Mouse (Mus musculus): ENCODE results near the gene Jak1. TPM values are rescaled to one million over a fixed set of nuclear protein-coding genes. Genes with fewer than 3 reads are reported as not detected.

The Jak1 gene
- polyA plus RNA-seq (2015; fragmentation: Nextera tagmentation; extraction: Ambion mirVana), result 85.2 and 95.6 TPM in 2 replicates

DNA sequence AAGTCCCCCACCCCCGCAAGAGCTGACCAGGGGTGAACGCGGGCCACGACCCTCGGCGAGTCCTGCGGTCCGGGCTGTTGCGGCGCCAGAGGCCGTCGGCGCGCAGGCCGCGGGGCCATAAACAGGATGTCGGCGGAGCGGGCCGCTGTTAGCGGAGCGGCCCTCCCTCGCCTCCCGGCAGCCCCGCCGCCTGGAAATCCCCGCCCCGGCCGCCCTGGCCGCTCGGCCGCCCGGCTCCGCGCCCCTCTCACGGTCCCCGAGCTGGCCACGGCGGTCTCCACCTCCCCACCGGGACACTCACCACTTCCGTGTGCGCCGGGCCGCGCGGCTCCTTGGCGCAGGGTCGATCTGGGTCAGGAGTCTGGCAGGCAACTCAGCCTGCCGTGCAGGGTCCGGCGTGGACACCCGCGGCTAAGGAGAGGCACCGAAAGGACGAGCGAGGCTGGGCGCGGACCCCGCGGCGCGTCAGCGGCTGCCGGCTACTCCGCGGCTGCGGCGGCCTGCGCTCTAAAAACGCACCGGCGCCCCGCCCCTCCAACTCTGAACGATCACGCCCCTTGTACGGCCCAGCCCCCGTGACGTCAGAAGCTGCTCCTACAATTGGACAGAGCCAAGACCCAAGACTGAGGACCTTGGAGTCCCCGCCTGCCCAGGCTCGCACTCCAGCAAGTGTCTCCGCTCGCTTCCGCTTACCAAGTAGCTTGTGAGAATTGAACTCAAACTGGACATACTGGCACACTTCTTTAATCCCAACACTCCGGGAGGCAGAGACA, at the start of gene Jak1:
Gene Jak1, minus strand, starts transcription at position 542 of the 773 bp plus-strand sequence.
- WGBS, result under 1% methylated on average over 71 of the region's 84 CpGs
- Histone ChIP-seq H3K27ac (replicated peaks) (peak within 1 kb of the TSS; percentile 81), H3K9me3 (replicated peaks) (no peaks in the 10 kb centered on the region), H3K27me3 (replicated peaks) (0 out of 2 replicates have a peak, but pooled peaks cover 5% of the 10 kb centered on the region), H3K4me1 (peaks cover 16% of the 10 kb centered on the region), H3K9ac (replicated peaks) (peak within 1 kb of the TSS; percentile 92), H3K4me2 (peak within 1 kb of the TSS; percentile 76), H3K4me3 (replicated peaks) (peak within 1 kb of the TSS; percentile 91), H3K36me3 (no peaks in the 10 kb centered on the region)
- peak; percentile 98 for ATAC-seq (ENCODE audit: low FRiP score)

DNA sequence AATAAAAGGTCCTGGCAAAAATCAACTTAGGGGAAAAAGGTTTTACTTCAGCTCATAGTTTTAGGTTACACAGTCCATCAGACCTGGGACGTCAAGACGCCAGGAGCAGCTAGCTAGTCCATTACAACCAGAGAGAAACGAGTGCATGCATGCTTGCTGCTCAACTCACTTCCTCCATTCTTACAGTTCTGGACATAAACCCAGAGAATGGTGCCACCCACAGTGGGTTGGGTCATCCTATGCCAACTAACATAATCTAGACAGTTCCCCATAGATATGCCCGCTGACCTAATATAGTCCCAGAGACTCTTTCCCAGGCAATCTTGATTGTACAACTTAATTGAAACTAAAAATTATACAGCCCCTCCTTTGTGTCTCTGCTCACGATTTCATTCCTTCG, 47.0 kb upstream of the Jak1 start:
- no peak overlapping the region for H3K9ac ChIP-seq (replicated peaks)
- no peak overlapping the region for H3K27ac ChIP-seq (replicated peaks)
- H3K4me1 ChIP-seq, result no peaks in the 10 kb centered on the region
- 0 out of 2 replicates have a peak, but pooled peaks cover 8% of the 10 kb centered on the region for H3K27me3 ChIP-seq (replicated peaks)
- no peak overlapping the region for H3K4me2 ChIP-seq
- no peak overlapping the region for H3K4me3 ChIP-seq (replicated peaks)
- no peak for ATAC-seq (ENCODE audit: low FRiP score)
- H3K36me3 ChIP-seq, result no peaks in the 10 kb centered on the region
- WGBS, result 83% methylated on average over 6 of the region's 6 CpGs
- no peaks in the 10 kb centered on the region for H3K9me3 ChIP-seq (replicated peaks)

DNA sequence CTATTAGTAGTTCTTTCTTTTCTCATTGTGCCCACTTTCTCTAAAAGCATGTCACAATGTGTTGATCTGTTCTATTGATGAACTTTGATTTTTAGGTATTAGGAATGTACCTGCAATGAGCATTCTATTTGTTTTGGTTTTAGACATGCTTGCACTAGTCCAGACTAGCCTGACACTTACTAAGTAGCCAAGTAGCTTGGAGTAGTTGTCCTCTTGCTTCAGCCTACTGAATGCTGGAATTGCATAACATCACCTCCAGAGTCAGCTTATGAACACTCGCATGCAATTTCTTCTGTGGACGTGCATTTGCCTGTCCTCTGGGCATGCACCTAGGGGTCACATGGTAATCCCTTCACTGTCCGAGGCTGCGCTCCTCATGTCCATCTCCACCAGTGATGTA, 43.1 kb upstream of the Jak1 start:
- H3K4me2 ChIP-seq, result no peak overlapping the region
- WGBS, result 94% methylated on average over 4 of the region's 4 CpGs
- ATAC-seq (ENCODE audit: low FRiP score), result no peak
- H3K36me3 ChIP-seq, result no peaks in the 10 kb centered on the region
- peaks cover 8% of the 10 kb centered on the region; the same call in 1 of the 2 replicates for H3K27me3 ChIP-seq (replicated peaks)
- H3K4me3 ChIP-seq (replicated peaks), result no peak overlapping the region
- peaks cover 8% of the 10 kb centered on the region for H3K4me1 ChIP-seq
- no peak overlapping the region for H3K27ac ChIP-seq (replicated peaks)
- no peak overlapping the region for H3K9ac ChIP-seq (replicated peaks)
- no peaks in the 10 kb centered on the region for H3K9me3 ChIP-seq (replicated peaks)

DNA sequence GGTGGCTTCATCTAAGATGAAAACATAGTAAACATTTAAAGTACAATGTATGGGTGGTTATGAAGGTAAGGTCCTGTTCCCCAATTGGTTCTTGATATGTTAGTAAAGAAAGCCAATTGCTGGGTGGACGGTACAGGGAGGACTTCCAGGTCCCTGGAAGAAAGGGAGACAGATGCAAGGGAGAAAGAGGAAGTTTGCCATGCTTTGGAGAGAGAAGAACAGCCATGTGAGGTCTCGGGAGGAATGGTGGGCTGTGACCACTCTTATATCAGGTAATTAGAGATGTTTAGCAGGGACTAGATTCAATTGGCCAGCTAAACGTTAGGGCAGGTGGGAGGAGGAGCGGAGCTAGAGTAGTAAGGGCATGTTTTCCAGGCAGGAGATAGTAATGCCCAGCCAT, 42.2 kb upstream of the Jak1 start:
- H3K27me3 ChIP-seq (replicated peaks), result peaks cover 8% of the 10 kb centered on the region; the same call in 1 of the 2 replicates
- no peaks in the 10 kb centered on the region for H3K9me3 ChIP-seq (replicated peaks)
- 73% methylated on average over 4 of the region's 4 CpGs for WGBS
- H3K36me3 ChIP-seq, result no peaks in the 10 kb centered on the region
- no peak for ATAC-seq (ENCODE audit: low FRiP score)
- no peak overlapping the region for H3K4me3 ChIP-seq (replicated peaks)
- no peak overlapping the region for H3K9ac ChIP-seq (replicated peaks)
- H3K4me2 ChIP-seq, result no peak overlapping the region
- H3K4me1 ChIP-seq, result peaks cover 8% of the 10 kb centered on the region
- H3K27ac ChIP-seq (replicated peaks), result no peak overlapping the region

DNA sequence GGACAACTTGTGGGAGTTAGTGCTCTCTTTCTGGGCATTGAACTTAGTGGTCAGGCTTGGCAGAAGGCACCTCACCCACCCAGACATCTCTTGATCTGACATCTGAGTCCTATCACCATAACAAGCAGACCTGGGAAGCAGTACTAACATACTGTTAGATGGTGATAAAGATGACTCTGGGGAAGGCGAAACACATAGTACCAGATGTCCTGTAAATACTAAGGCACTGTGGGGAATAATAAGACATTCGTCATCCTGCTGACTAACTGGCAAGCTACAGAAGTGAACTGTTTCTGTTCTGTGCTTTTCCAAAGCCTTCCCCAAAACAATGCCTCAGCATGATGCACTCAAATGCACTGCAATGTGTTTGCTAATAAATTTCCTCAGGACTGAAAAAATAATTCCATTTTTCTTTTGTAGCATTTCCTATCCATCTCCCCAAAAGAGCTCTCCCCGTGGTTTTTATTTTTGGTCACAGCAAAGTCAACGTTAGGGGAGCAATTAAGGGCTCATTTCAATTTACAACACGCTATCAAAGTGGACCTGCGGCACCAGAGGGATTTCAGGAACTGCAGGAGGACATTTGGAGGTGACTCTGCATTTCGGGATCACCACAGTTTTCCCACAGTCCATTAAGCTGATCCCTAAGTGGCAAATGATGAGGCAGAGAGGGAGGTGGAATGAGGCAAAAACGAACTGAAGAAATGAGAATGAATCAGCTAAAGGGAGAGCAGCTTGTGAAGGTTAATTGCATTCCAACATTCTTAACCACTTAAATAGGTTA, 41.2 kb upstream of the Jak1 start:
- Histone ChIP-seq H3K9ac (replicated peaks) (no peak overlapping the region), H3K4me3 (replicated peaks) (no peak overlapping the region), H3K4me1 (peaks cover 8% of the 10 kb centered on the region), H3K27me3 (replicated peaks) (no peaks in the 10 kb centered on the region; the same call in 1 of the 2 replicates), H3K9me3 (replicated peaks) (no peaks in the 10 kb centered on the region), H3K4me2 (0 out of 2 replicates have a peak overlapping the region, but pooled peaks have one; percentile 9), H3K27ac (replicated peaks) (no peak overlapping the region), H3K36me3 (no peaks in the 10 kb centered on the region)
- 10% methylated on average over 8 of the region's 8 CpGs for WGBS
- ATAC-seq (ENCODE audit: low FRiP score), result peak; percentile 53; the same call in 1 of the 2 replicates

DNA sequence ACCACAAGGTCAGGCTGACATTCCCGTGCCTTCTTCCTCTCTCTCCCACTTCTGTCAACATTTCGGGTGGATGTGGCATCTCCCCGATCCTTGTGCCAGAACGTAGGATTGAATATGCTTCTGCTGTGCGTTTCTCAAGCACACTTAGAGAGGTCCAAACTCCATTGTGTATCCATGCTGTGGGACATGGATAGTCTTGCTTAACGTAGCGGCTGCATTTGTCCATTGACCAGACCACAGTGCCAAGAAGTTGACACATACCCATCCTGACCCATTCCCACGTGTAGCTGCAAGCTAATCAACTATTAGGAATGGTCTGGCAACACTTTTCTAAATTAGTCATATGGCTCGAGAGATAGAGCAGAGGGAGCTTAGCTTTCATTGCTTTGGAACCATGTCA, 40.0 kb upstream of the Jak1 start:
- no peaks in the 10 kb centered on the region; the same call in 1 of the 2 replicates for H3K27me3 ChIP-seq (replicated peaks)
- H3K27ac ChIP-seq (replicated peaks), result no peak overlapping the region
- no peak for ATAC-seq (ENCODE audit: low FRiP score)
- WGBS, result 86% methylated on average over 9 of the region's 9 CpGs
- no peaks in the 10 kb centered on the region for H3K9me3 ChIP-seq (replicated peaks)
- peaks cover 8% of the 10 kb centered on the region for H3K4me1 ChIP-seq
- H3K9ac ChIP-seq (replicated peaks), result no peak overlapping the region
- no peak overlapping the region for H3K4me3 ChIP-seq (replicated peaks)
- H3K4me2 ChIP-seq, result no peak overlapping the region
- no peaks in the 10 kb centered on the region for H3K36me3 ChIP-seq

DNA sequence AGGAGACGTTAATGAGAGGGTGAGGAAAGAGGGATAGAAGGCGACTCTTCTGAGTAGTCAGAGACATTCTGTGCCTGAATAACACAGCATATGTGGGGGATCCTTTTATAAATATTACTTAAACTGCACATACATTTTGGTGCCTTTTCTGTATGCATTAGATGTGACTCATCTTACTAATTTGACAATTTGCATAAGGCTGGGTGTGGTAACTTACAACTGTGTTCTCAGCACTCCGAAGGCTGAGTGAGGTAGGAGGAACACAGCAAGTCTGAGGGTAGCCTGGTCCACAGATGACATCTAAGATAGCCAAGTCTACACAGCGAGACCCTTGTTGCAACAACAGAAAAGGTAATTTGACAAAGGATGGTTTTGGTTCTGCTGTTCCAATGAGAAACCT, 39.0 kb upstream of the Jak1 start:
- WGBS, result 90% methylated on average over 4 of the region's 4 CpGs
- H3K4me2 ChIP-seq, result no peak overlapping the region

DNA sequence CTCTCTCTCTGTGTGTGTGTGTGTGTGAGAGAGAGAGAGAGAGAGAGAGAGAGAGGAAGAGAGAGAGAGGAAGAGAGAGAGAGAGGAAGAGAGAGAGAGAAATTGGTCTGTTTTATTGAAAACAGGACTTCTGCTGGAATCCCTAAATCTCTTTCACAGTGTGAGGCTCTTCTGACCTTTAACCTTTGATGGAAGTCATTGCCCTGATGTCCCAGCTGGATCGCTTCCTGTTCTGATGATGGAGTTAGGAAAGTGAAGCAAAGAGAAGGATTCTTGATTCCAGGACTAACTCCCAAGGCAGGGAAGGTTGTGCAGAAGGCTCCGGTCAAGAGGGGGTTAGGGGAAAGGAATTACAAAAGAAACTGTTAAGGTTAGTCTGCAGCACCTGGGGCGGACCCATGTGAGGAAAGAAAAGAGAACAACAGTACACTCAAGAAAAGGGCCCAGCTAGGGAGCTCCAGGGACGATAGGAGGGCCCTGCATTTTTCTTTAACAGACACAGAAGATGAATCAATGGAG, 35.4 kb upstream of the Jak1 start:
- ATAC-seq (ENCODE audit: low FRiP score), result no peak
- Histone ChIP-seq H3K9ac (replicated peaks) (no peak overlapping the region), H3K36me3 (no peaks in the 10 kb centered on the region), H3K4me1 (no peaks in the 10 kb centered on the region), H3K27me3 (replicated peaks) (no peaks in the 10 kb centered on the region; the same call in 1 of the 2 replicates), H3K9me3 (replicated peaks) (no peaks in the 10 kb centered on the region), H3K4me2 (no peak overlapping the region), H3K4me3 (replicated peaks) (no peak overlapping the region), H3K27ac (replicated peaks) (no peak overlapping the region)
- 69% methylated on average over 4 of the region's 4 CpGs for WGBS

More for the DNA sequence above, 39.0 kb upstream of the Jak1 start:
- H3K9me3 ChIP-seq (replicated peaks), result no peaks in the 10 kb centered on the region
- H3K27me3 ChIP-seq (replicated peaks), result no peaks in the 10 kb centered on the region; the same call in 1 of the 2 replicates
- no peak overlapping the region for H3K4me3 ChIP-seq (replicated peaks)
- H3K27ac ChIP-seq (replicated peaks), result no peak overlapping the region
- H3K4me1 ChIP-seq, result peaks cover 8% of the 10 kb centered on the region
- H3K36me3 ChIP-seq, result no peaks in the 10 kb centered on the region
- no peak for ATAC-seq (ENCODE audit: low FRiP score)
- no peak overlapping the region for H3K9ac ChIP-seq (replicated peaks)

DNA sequence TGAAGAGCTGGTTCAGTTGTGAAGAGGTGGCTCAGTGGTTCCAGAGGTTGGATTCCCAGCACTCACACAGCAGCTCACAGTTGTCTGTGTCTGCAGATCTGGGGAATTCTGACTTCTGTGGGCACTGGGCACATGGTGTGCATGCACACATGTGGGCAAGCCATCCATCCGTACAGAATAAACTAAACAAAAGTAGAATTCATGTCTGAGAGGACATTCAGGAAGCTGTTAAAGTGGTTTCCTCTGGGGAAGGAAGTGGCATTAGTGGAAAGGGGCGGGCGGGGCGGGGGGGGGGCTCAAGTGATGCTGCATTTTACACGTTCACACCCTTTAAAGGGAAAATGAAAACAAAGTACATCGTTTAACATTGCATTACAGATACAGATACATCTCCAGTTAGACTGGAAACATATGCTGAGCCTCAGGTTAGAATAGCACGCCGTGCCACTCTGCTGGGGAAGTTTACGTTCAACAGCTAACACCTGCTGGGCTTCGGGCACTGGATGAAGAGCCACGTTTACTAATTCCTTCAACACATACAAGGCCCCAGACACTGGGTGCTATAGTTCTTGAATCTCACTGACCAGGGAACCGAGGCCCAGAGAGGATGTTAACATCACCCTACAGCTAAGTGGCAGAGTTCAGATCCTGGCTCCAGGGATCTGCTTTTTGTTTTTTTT, 33.4 kb upstream of the Jak1 start:
- H3K27me3 ChIP-seq (replicated peaks), result peaks cover 12% of the 10 kb centered on the region
- peaks cover 1% of the 10 kb centered on the region for H3K4me1 ChIP-seq
- H3K4me3 ChIP-seq (replicated peaks), result no peak overlapping the region
- H3K36me3 ChIP-seq, result no peaks in the 10 kb centered on the region
- no peak for ATAC-seq (ENCODE audit: low FRiP score)
- H3K4me2 ChIP-seq, result no peak overlapping the region
- H3K9me3 ChIP-seq (replicated peaks), result no peaks in the 10 kb centered on the region
- WGBS, result 75% methylated on average over 12 of the region's 12 CpGs
- no peak overlapping the region for H3K9ac ChIP-seq (replicated peaks)
- H3K27ac ChIP-seq (replicated peaks), result no peak overlapping the region

DNA sequence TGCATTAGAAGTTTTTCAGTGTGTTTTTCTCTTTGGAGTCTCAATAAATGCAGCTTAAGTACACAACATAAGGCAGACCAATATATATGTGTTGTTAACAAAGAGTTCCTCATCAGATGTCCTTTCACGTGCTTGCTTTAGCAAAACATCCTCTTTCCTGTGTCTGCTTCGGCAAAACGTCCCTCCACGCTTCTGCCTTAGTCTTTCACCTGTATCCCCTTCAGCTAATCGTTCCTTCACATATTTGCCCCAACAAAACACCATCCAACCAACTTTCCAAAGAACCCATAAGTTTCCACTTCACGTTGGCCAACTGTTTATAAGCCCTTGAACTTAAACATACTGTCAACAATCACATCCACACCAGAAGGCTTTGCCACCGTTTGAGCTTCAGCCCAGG, 31.8 kb upstream of the Jak1 start:
- Histone ChIP-seq H3K36me3 (no peaks in the 10 kb centered on the region), H3K4me2 (no peak overlapping the region), H3K9ac (replicated peaks) (no peak overlapping the region), H3K4me1 (peaks cover 17% of the 10 kb centered on the region), H3K9me3 (replicated peaks) (no peaks in the 10 kb centered on the region), H3K27ac (replicated peaks) (no peak overlapping the region), H3K27me3 (replicated peaks) (peaks cover 25% of the 10 kb centered on the region), H3K4me3 (replicated peaks) (no peak overlapping the region)
- no peak for ATAC-seq (ENCODE audit: low FRiP score)
- WGBS, result 83% methylated on average over 7 of the region's 7 CpGs

DNA sequence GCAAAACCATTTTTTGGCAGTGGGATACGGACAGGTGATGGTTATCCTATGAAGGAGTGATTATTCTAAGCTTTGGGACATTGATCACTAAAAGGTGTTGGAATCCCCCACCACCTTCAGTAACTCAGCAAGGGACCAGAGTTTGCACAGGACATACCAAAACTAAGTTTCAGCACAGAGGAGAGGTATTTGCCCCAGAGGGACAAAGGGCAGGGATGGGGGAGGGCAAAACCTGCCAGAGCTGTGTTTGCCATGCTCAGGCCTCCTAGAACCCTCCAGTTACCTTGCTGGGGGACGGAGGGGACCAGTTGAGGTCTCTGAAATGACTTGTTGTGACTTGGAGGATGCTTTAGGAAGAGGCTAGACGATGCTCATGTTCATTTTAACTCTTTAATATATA, 30.7 kb upstream of the Jak1 start:
- Histone ChIP-seq H3K27ac (replicated peaks) (no peak overlapping the region), H3K27me3 (replicated peaks) (peaks cover 32% of the 10 kb centered on the region), H3K9ac (replicated peaks) (no peak overlapping the region), H3K4me1 (peaks cover 18% of the 10 kb centered on the region), H3K36me3 (no peaks in the 10 kb centered on the region), H3K4me2 (no peak overlapping the region), H3K4me3 (replicated peaks) (no peak overlapping the region), H3K9me3 (replicated peaks) (no peaks in the 10 kb centered on the region)
- 72% methylated on average over 3 of the region's 3 CpGs for WGBS
- no peak for ATAC-seq (ENCODE audit: low FRiP score)

All from neural tube, embryonic 15.5 days (tissue).